Mouse (Mus musculus): ENCODE measurements around the gene Rnaseh2c.

The Rnaseh2c gene

GRCm38 (mm10) chr19:5601752-5602541 lies at the start of gene Rnaseh2c:
TSS of gene Rnaseh2c (plus strand) at chr19:5601873.
- DNase-seq (ENCODE audit: low read depth, low spot score), result peak; percentile 89

GRCm38 (mm10) chr19:5553802-5554201 lies 47.9 kb upstream of the Rnaseh2c start:
- no peak for DNase-seq (ENCODE audit: low read depth, low spot score)

DNA sequence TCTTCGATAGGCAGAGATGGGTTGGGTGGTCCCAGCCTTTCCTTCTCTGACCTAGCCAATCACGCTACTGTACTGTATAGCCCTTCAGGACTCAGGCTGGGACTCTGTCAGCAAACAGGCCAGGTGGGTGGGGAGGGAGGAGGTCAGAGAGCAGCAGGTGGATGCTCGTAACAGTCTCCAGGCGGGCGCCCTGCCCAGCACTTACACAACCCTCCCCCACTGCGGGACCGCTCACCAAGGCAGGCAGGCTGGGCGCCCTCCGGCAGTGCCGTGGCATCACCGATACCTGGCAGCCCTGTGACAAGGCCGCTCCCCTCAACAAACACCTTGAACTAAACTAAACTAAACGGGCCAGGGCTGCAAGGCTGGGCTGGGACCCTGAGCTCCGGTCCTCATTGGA lies 47.5 kb upstream of the Rnaseh2c start:
- no peak for DNase-seq (ENCODE audit: low read depth, low spot score)

- no peak for DNase-seq (ENCODE audit: low read depth, low spot score)
Measured at GRCm38 (mm10) chr19:5558169-5558568, 43.5 kb upstream of the Rnaseh2c start.

DNA sequence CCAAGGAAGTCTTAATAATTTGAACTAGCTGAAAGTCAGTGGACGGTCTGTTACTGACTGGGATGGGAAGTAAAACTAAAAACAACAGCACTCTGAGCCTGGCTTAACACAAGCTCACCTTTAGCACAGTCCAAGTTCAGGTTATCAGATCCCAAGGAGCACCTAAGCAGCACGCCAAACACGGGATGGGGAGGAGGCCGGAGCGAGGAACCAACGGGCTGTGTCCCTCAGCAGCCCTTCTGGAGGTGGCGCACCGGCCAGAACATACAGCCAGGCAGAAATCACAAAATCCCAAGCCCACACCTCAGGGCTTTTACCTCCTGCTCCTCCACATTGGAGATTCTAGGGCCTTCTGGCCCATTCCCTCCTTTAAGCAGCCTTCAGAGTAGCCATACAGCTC lies 42.9 kb upstream of the Rnaseh2c start:
- no peak for DNase-seq (ENCODE audit: low read depth, low spot score)

GRCm38 (mm10) chr19:5559229-5559628 lies 42.4 kb upstream of the Rnaseh2c start:
- DNase-seq (ENCODE audit: low read depth, low spot score), result no peak

- peak; percentile 28 for DNase-seq (ENCODE audit: low read depth, low spot score)
Measured at GRCm38 (mm10) chr19:5559631-5560456, 41.8 kb upstream of the Rnaseh2c start.

GRCm38 (mm10) chr19:5560457-5561041 lies 41.1 kb upstream of the Rnaseh2c start, which contains the start of gene Ovol1:
TSS of gene Ovol1 (minus strand) at chr19:5560646.
- peak; percentile 25 for DNase-seq (ENCODE audit: low read depth, low spot score)

DNA sequence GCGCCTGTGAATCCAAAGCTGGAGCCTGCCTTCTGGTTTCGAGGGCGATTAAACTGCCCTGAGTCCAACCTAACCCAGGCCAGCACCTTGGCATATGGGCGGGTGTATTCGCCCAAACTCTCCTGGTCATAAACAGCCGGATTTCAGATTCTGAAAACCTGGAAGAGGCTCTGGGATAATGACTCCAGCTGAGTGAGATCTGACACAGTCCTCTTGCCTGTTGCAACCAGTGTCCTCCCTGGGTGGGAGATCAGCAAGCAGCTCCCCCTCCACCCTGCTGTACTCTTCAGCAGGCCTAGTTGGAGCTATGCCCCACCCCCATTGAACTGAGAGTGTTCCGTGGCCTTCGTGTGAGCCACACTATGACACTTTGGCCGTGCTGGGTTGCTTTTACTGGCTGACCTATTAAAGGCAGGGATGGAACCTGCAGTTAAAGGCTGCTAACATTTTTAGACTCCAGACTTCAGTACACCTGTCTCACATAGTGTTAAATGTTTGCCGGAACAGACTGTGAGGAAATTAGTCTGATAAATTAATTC lies 40.4 kb upstream of the Rnaseh2c start:
- DNase-seq (ENCODE audit: low read depth, low spot score), result no peak

GRCm38 (mm10) chr19:5561886-5562285 lies 39.8 kb upstream of the Rnaseh2c start:
- DNase-seq (ENCODE audit: low read depth, low spot score), result no peak

- DNase-seq (ENCODE audit: low read depth, low spot score), result no peak
Measured at GRCm38 (mm10) chr19:5562776-5563175, 38.9 kb upstream of the Rnaseh2c start.

DNA sequence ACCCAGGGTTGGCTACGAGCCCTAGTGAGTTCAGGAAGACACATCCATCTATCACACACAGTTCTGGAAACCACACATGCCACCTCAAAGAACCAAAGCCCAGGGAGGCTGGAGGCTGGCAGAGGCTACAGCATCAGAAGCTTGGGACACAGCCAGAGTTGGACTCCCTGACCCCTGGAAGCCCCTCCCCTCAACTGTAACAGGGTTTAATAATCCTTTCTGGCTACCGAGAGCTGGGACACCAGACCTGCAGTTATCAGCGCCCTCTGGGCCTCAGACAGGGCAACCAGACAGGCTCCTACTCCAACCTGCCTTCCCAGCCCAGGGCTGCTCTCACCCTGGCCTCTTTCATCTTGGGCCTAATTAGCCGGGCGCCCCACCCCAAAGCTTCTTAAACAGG lies 35.4 kb upstream of the Rnaseh2c start:
- no peak for DNase-seq (ENCODE audit: low read depth, low spot score)

DNA sequence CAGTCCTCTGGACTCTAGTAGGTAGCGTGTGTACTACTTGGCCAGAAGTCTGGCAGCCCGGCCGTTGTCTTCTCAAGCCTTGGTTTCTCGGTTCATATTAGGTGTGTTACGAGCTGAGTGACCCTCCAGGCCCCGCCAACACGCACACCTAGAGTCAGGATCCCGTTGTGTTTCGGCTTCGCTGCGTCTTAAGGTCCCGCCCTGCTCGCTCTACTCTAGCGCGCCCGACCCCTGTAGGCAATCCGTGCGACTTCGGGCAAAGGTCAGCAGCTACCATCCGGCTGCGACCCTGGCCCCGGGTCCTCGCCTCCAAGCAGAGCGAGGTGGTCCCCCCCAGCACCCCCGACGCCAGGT lies 34.5 kb upstream of the Rnaseh2c start:
- no peak for DNase-seq (ENCODE audit: low read depth, low spot score)

DNA sequence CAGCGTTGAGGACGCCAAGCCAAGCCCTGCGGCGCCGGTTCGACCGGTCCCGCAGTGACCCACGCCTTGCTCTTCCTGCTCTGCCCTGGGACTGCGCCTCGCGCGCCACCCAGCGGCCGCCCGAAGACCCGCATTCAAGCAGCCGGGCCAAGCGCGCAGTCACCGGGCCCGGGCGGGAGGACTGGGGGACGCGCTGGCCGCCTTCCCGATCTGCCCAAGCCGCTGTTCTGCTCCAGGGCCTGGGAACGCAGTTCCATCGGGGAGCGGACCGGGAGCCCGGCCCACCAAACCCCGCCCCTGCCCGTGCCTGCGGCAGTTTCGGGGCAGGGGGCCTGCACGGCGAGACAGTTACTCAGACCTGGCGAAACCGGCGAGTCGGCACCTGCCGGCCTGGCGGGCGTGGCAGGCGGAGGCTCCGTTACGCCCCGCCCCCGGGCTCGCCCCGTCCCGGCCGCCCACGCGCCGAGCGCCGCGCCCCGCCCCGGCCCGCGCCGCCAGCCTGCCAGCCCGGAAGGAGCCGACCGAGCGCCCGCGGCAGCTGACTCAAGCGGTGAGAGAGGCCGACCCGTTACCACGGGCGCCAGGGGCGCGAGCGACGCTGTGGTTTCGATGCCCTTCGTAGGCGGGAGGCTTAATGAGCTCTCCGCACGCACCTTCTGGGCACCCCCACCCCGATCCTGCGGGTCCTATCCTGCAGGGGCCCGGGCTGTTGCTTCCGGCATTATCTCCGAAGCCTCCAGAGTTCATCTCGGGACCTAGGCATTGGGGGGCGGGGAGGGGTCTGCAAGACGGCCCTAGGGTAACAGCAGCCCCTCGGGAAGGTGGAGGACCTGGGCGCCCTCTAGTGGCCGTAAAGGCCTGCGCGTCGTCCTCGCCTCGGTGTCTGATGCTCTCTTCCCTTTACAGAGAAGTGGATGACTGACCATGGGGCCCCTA lies 33.9 kb upstream of the Rnaseh2c start, which contains the start of gene Ap5b1:
TSS of gene Ap5b1 (plus strand) at position 492 of the 936 bp plus-strand sequence.
- peak; percentile 92 for DNase-seq (ENCODE audit: low read depth, low spot score)

- peak; percentile 88 for DNase-seq (ENCODE audit: low read depth, low spot score)
Measured at GRCm38 (mm10) chr19:5568470-5569140, 33.1 kb upstream of the Rnaseh2c start.

GRCm38 (mm10) chr19:5569521-5569920 lies 32.2 kb upstream of the Rnaseh2c start:
- DNase-seq (ENCODE audit: low read depth, low spot score), result no peak

- no peak for DNase-seq (ENCODE audit: low read depth, low spot score)
Measured at GRCm38 (mm10) chr19:5570353-5571246, 31.1 kb upstream of the Rnaseh2c start.

- peak; percentile 70 for DNase-seq (ENCODE audit: low read depth, low spot score)
Measured at GRCm38 (mm10) chr19:5571831-5572230, 29.8 kb upstream of the Rnaseh2c start.

Measured in CD4-positive helper T cell, adult 2 months (primary cell).